Mouse (Mus musculus) layer of hippocampus, postnatal 10 days (tissue): ENCODE data around the gene Kcng4. TPM values are rescaled to one million over a fixed set of nuclear protein-coding genes. Genes with fewer than 3 reads are reported as not detected.

ENCODE experiments used
- DNase-seq, 2 experiments: peaks; one replicate each; pipeline ENCODE4 v3.0.0; 2021; ENCODE audit warnings: low spot score in 2 of 2
- long read RNA-seq: library from polyadenylated mRNA; stranded (forward); transcript quantifications from one replicate; pipeline ENCODE4 v2.0.0, GENCODE M21; 2023
- total RNA-seq, 2 experiments: library from RNA; stranded (reverse); gene quantifications; 2 replicates each; pipeline ENCODE4 v1.2.3; 2021

The Kcng4 gene
- total RNA-seq = 1 to 10 TPM in 1 of 2 experiments, under 1 TPM in 1; 0.91 to 1.1 TPM
- long read RNA-seq, partial matches to known transcripts = 0 of 1 reads
- long read RNA-seq, other reads (novel, unspliced or antisense) = 1 of 1 reads

DNA sequence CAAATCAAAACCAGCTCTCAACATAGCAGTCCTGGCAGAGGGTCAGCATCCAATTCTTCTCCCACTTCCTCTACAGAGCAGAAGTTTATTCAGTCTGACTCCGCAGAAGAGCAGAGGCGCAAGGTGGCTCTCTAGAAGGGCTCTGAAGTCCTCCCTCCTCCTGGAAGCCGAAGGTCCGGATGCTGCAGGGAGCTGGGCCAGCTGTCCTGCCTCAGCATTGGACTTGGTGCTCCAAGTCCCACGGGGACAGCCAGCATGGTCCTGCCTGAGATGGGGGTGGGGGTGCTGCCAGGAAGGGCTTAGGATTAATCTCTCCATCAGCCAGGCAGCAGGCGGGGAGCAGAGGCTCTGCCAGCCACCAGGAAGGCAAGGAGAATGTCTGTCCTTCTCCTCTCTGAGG is at the start of gene Kcng4:
Kcng4 (minus strand) TSS at position 303 of the 400 bp plus-strand sequence.
- peak; percentile 9 to 21 for DNase-seq

DNA sequence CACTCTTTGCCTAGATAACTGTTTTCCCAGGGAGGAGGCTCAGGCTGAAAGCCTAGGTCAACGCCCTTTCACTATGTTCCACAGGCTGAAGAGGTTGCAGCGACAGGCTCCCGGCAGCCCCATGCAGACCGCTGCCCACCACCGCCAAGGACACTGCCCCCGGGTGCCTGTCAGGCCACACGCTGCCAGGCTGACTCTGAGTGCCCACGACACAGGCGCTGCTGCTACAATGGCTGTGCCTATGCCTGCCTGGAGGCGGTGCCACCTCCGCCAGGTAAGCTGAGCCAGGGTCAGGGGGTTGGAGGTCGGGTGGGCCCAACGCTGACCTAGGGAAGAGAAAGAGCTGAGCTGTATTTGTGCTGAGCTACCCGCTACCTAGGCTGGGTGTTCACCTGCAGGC is 43.7 kb upstream of the Kcng4 start:
- DNase-seq = no peak

DNA sequence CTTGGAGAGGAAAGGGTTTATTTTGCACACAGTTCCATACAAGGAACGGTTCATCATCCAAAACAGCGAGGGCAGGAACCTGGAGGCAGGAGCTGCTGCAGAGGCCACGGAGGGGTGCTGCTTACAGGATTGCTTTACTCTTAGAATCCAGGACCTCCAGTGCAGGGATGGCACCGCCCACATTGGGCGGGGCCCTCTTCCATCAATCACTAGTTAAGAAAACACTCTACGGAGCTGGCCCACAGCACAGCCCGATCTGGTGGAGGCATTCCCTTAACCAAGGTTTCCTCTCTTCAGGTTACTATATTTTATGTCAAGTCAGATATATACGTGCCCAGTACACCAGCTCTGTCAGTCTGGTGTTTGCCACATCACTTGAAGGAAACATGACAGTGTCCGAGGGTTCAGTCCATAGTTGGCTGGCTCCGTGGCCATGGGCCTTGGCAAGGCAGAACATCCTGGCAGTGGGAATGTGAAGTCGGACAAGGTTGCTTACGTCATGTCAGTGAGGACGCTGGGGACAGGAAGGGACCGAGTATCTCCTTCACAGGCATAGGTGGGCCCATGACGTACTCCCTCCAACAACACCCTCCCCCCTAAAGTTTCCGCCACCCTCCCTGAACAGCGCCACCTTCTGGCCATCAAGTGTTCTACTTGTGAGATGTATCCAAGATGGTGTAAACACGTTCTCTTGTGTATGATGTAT is 42.8 kb upstream of the Kcng4 start:
- peak; percentile 34 to 37 for DNase-seq

DNA sequence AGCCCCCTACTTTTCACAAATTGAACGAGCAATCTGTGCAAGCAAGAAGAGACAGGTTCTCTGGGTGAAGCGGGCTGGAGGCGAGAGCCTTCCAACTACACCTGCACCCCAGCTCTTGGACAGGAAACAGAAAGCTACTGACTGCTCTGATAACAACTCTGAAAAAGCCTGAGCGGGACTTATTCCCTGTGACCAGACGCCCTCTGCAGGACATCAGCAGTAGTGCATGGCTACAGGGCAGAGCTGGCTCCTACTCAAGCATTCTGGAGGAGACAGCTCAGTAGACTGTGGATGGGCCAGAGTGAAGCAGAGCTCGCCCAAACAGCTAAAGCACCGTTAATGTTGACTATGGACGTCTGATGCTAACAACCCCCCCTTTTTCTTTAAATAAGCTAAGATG is 40.9 kb upstream of the Kcng4 start:
- peak; percentile 96 for DNase-seq

GRCm38 (mm10) chr8:119675457-119675856 is 40.0 kb upstream of the Kcng4 start:
- no peak for DNase-seq

DNA sequence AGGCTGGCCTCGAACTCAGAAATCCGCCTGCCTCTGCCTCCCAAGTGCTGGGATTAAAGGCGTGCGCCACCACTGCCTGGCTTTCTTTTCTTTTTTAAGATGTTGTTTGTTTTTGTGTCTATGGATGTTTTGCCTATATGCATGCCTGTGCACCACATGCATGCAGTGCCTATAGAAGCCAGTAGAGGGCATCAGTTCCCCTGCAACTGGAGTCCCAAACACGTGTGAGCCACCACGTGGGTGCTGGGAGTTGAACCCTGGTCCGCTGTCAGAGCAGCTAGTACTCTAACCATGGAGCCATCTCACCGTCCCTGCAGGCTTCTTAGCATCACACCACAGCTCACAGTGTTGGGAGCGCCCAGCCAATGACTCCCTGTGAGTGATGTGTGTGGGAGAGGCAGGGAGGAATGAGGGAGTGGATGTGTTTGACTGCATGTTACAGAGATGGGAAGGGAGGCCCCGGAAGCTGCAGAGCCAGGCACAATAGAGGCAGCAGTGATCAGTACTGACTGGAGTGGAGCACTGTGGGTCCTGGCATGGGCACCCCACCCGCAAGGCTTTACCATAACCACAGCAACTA is 38.6 kb upstream of the Kcng4 start:
- DNase-seq = no peak

DNA sequence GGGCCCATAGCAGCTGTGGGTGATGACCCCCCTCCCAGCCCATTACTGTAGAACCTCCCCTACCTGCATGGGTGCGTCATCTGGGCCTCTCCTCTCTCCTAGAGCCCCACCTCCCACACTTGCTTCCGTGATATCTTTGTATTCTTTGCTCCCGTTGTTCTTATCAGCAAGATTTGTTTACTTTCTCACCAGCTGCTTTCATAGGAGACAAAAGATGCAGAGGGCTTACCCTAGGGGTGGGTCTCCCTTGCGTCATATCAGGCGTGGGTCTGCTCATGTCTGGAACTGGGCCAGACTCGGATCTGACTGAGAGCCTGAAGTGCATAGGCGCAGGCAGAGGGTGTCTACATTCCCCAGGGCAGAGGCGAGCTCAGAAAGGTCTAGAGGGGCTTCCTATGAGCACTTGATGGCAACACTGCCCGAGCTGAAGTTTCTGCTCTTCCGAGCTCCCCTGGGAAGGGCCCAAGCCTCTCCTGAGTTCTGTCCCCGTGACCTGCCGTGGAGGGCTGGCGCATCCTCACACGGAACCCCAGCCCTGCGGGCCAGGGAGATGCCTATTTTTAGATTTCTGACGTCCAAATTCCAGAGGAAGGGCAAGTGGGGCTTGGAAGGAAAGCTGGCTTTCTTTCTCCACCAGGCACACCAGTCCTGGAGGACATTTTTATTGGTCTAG is 35.1 kb upstream of the Kcng4 start:
- DNase-seq = no peak

GRCm38 (mm10) chr8:119669284-119669683 is 33.8 kb upstream of the Kcng4 start:
- no peak for DNase-seq

GRCm38 (mm10) chr8:119668447-119668846 is 33.0 kb upstream of the Kcng4 start:
- DNase-seq = no peak

GRCm38 (mm10) chr8:119666219-119666951 is 30.9 kb upstream of the Kcng4 start, which contains the start of gene Wfdc1:
Gene Wfdc1, plus strand, starts transcription at chr8:119666365.
- no peak for DNase-seq

- no peak for DNase-seq
Observed at GRCm38 (mm10) chr8:119665270-119665669, 29.8 kb upstream of the Kcng4 start.

DNA sequence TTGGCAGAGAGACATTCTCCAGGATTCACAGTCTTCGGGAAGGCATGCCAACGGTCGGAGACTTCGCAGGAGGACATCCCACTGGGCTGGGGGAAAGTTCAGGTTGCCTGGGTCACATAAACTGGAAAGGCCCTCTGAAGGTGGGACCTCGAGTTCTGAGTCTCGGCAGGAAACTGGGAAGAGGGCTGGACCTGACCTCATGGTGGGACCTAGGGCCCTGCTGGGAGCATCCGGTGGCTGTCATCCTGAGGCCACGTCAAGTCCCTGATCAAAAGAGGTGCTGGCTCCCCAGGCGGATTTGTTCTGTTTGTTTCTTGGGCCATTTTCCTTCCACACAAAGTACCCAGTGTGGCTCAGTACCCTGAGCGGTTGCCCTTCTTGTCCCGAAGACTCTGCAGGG is 28.0 kb upstream of the Kcng4 start:
- DNase-seq = no peak

- DNase-seq = no peak
Observed at GRCm38 (mm10) chr8:119661892-119662291, 26.4 kb upstream of the Kcng4 start.

GRCm38 (mm10) chr8:119661081-119661480 is 25.6 kb upstream of the Kcng4 start:
- peak; percentile 36 to 53 for DNase-seq

GRCm38 (mm10) chr8:119656709-119657464 is 21.4 kb upstream of the Kcng4 start:
- peak; percentile 45 to 48 for DNase-seq

- DNase-seq = no peak
Observed at GRCm38 (mm10) chr8:119651324-119651723, 15.8 kb upstream of the Kcng4 start.

DNA sequence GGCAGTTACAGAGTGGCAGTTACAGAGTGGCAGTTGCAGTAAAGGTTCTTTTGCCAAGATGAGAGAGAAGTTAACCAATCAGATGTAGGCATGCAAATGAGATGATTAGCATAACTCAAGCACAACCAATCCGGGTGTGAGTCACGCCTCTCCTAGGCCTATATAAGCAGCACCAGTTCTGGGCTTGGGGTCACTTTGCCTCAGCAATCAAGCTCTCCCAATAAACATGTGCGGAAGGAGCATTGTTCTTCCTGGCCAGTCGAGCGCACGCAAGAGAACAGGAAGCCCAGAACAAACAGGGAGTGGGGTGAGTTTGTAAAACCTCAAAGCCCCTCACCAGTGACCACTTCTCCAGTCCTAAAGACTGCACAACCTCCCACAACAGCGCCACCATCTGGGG is 11.4 kb upstream of the Kcng4 start:
- DNase-seq = no peak

GRCm38 (mm10) chr8:119646197-119646596 is 10.7 kb upstream of the Kcng4 start:
- no peak for DNase-seq

DNA sequence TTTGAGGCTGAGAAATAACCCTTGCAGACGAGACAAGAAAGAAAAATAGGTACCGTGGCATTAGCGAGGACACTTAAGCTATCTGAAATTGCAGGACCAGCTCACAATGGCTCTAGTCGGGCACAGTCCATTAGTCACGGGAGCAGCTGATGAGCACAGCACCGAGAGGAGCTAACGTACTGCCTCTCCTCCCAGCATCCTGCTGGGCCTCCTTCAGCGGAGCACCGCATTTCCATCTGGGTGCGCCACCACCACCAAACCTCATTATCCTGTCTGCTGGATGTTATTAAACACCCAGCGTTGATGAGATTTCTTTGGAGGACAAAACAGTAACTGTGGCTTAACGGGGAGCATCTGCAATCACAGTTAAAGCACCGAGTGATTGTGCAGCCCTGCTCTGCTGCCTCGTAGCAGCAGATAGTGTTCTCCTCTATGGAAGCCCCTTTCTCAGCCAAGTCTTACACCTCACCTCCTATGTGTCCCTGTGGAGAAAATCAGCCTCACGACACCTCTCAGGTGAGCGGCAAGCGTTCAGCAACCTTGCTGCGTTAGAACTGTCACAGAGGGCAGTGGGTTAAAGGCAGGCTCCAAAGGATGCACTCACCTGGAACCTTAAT is 9.6 kb upstream of the Kcng4 start:
- peak in 1 of 2 experiments; percentile 27 for DNase-seq

DNA sequence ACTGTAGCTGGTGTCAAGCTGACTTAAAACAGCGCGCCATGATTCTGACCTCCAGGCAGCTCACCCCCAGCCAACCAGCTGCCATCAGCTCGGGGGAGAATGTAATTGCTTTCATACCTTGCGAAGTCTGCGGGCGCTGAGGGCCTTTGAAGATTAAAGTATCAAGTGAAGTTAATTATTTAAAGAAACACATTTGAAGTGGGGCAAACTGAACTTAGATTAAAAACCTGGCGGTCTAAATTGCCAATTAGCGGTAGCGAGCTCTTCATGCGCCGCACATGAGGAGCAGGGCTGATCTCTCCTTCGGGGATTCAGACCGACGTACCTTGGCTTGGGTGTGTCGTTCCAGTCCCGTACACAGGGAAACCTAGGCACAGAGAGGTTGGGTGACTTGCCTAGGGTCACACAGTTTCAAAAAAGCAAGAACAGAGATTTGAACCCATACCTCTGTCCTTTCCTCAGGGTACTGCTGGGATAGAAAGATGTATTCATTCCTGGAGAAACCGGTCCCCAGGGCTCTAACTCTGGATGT is 9.0 kb upstream of the Kcng4 start:
- no peak for DNase-seq
